Mouse (Mus musculus) CD8-positive naive resting alpha-beta T cell, adult 2 months (primary cell): ENCODE measurements around the gene Adamts8.

Source experiments
- DNase-seq, 2 experiments: peaks; one replicate each; pipeline ENCODE4 v3.0.0; 2022; ENCODE audit warnings: low read depth in 2 of 2, low spot score in 2 of 2

Adamts8 gene

DNA sequence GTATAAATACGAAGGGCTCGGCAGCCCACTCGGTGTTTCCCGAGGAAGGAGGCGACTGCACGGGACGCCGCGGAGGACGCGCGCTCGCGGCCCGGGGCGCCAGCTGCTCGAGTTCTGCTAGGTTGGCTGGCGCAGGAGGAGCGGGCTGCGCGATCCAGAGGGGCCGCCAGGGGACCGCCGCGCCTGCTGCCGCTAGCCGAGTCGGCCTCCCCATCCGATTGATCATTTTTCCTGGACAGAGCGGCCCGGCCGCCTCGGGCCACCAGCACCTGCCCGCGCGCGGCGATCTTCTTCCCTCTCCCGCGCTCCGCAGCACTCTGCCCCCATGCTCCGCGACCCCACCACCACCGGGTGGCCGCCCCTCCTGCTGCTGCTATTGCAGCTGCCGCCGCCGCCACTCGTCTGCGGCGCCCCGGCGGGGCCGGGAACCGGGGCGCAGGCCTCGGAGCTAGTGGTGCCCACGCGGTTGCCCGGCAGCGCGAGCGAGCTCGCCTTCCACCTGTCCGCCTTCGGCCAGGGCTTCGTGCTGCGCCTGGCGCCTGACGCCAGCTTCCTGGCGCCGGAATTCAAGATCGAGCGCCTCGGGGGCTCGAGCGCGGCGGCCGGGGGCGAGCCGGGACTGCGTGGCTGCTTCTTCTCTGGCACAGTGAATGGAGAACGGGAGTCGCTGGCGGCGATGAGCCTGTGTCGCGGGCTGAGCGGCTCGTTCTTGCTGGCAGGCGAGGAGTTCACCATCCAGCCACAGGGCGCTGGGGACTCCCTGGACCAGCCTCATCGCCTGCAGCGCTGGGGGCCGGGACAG, at the start of gene Adamts8:
Gene Adamts8 (plus strand): TSS at position 51 of the 802 bp plus-strand sequence.
- no peak for DNase-seq

DNA sequence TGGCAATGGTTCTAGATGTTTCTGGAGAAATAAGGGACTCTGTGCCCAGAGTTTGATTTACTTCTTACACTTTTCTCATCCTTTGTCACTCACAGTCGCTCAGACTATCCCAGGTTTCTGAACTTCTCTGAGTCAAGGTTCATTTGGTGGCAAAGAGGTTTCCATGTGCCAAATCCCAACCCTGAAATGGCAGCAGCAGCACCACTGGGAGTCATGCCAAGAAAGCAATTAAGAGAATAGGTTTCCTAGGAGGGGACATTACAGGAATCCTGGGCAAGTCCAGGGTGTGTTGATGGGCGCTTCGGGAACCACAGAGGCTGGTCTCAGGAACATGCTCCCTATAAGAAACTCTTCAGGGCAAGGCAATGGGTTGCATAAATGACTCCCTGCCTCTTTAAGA, 46.7 kb upstream of the Adamts8 start:
- no peak for DNase-seq

DNA sequence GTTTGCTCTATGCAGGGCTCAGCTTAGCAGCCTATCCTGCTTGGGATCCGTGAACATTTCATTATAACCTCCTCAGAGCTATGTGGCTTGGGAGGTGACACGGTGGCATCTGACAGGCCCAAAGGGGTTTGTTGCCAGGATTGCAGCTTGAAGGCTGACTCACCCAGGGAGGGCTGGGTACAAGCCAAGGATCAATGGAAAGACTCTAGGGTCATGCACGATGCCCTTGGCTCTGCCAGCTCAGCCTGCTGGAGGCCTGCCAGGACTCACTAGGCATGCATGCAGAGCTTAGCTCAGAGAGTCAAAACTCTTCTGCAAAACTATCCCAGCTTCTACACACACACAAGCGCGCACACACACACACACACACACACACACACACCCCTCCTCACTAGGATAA, 45.6 kb upstream of the Adamts8 start:
- no peak for DNase-seq

DNA sequence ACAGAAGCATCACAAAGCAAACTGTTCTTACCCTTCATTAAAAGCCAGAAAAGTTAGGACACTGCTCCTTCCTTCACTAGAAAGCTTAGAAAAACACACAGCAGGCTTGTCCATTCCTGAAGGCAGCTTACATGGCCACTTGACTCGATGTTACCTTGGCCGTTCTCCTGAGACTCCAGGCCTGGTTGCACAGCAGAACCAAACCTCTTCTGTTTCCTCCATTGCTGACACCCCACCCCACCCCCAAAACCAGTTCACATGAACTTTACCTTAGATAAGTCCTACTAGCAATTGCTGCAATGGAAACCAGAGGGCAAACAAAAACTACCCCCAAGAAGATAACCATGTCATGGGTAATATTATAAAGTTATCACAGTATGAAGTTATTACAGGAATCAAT, 45.2 kb upstream of the Adamts8 start:
- no peak for DNase-seq

DNA sequence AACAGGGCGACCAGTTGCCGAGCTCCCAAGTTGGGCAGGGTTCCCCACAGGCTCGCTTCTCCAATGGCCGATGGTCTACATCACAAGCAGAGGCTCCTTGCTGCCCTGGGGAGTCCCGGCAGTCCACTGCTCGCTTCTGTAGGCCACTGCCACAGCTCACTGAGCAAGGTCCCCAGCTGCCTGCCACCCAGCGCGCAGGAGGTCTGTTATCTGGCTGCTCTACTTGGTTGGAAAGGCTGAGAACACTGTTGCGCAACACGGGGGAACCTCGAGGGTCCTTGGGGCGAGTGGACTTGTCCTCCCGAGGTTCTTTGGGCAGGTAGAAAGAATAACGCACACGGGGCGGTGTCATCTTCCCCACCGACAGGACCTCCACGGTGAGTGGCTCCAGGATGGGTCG, 40.2 kb upstream of the Adamts8 start:
- DNase-seq, result no peak

DNA sequence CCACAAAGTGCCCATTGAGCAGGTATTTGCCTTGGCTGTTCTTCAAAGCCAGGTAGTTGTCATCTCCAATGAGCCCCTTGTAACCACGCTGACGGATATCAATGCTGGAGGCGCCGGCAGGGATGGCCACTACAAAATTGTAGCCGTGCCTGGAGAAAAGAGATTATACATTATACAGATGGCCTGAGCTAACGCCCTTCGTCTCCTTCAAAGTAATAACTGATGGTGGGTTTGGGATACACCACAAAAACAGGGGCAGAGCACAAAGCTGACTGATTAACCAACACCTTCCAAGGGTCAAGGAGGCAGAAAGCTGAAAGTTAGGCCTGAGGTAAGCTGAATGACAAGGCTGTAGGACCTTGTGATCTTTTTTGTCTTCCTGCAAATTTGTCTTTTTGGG, 39.7 kb upstream of the Adamts8 start:
- DNase-seq, result no peak

DNA sequence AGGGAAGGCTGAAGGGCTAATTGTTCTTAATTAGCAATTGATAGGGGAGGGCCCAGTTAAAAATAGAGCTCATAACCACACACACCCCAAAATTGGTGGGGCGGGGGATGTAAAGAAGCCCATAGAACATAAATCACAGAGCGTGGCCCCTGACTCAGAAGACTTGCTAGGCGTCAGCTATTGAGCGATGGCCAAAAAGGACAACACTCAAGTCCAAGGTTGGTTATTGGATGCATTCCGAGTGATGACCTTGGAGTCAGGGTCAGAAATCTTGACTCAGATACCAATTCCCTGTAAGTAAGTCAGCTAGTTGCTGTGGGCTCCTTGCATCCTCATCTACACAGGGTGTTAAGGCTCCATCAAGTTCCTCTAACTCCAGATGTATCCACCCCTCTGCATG, 39.1 kb upstream of the Adamts8 start:
- no peak for DNase-seq

DNA sequence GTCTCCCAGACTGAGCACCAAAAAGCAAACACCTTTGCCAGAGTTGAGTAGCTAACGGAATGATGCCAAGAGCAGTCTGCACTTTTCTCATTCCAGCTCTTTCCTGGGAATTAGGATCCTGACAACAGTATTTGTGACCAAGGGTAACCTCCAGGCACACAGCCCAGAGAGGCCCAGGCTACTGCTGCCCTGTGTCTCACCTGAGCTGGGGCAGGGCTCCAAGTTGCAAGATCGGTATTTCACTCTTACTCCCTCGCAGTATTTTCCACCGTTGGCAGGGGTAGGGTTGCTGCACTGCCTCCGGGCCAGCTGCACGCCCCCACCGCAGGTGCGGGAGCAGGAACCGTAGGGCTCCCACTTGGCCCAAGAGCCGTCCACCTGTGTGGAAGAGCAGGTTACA, 36.5 kb upstream of the Adamts8 start:
- DNase-seq, result no peak

DNA sequence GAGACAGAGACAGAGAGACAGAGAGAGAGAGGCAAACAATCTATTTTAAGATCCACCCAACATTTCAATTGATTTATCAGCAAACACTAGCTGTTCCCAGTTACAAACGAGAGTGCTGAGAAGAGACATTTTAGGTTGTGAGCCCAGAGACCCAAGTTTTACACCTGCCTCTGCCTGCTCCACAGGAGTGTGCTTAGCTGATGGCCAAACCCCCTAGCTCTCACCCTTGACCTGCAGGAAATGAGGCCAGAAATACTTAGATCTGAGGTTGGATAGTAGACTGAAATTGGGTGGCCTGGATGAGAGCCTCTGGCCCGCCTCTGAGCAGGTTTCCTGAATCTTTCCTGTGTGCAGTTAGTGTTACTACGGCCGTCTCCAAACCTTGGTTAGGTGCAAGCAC, 35.9 kb upstream of the Adamts8 start:
- no peak for DNase-seq

DNA sequence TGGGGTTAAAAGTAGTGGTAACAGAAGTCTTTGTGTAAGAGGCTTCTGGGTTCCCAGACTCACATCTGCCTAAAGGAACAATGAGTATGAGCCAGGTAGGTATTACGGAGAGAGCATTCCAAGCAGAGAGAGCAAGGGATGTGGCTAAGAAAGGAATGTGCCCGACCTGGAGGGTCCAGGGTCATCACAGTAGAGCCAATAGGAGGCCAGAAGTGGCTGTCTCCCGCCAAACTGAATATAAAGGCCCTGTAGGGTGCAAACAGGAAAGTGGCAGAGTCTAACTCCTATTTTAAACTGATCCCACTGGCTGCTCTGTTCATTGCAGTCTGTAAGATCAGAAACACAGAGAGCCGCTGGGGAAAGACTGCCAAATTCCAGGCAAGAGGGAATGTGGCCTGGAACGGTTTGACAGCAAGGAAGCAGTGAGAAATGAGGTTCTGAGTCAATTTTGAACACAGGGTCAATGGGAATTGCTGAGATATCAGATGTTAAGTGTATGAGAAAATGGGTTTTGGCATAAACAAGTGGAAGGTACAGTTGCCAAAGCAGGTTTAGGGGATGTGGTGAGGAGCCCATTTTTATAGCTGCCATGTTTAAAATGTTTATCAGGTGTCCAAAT, 34.6 kb upstream of the Adamts8 start:
- DNase-seq, result no peak

DNA sequence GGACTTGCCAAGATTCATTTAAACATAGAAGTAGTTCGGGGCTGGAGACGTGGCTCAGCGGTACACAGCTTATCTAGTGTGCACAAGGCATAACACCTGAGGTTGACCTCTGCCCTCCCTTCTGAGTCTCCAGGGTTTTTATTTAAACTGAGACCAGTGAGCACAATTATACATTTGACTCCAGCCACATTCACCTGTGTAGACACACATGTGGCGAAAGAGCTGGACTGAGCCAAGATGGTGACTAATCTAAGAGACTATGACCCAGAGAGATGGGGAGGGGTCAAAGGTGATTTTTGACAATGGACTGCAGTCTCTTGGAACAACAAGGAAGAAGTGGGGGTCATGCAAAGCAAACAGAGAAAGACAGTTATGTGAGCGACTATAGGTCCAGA, 34.1 kb upstream of the Adamts8 start:
- DNase-seq, result no peak

DNA sequence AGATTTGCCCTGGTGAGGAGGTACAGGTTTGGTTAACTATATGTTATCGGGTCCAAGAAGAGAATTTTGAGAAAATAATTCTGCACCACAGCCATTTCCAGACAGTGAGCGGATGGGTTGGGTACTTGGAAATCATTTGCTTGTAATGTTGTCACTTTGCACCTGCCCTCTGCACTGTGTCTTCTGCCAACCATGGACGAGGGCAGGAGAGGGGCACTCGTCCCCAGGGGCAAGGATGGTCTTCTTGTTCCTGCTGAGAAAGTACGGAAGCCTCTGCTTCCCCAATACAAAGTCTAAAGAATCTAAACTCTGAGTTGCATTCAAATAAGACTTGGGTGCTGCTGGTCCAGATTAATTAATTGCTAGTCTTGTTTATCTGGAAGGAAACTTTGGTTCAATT, 33.4 kb upstream of the Adamts8 start:
- DNase-seq, result no peak

DNA sequence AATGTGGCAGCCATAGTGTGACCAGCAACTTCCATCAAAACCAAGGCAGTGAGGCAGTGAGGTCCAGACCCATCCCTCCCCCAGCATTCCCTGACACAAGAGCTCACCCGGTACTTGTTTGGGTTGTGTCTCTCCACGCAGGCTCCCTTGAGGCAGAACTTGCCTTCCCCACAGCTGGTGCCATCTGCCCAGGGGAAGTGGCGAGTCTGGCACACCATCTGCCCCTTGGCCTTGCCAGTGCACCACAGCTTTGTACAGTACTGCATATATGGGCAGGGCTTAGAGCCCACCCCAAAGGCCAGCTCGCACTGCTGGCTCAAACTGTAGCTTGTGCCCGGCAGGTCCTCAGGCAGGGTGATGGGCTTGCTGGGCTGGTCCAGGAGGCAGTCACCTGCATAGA, 31.9 kb upstream of the Adamts8 start:
- DNase-seq, result no peak

DNA sequence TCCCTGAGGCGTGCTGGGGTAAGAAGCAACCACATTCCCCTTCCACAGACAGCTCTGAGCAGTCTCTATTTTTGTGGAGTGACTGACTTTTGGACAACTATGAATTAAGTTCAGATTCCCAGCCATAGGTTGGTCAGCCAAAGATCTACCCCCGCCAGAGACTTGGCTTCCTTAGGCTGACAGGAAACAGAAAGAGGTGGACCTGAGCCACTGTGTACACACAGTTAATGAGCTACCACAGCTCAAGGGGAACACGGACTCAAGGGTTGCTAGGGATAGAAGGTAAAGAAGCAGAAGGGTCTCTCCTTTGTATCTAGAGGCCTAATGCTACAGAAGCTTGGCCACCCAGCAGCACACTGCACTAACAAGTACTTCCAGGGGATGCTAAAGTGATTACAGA, 30.2 kb upstream of the Adamts8 start:
- DNase-seq, result no peak

DNA sequence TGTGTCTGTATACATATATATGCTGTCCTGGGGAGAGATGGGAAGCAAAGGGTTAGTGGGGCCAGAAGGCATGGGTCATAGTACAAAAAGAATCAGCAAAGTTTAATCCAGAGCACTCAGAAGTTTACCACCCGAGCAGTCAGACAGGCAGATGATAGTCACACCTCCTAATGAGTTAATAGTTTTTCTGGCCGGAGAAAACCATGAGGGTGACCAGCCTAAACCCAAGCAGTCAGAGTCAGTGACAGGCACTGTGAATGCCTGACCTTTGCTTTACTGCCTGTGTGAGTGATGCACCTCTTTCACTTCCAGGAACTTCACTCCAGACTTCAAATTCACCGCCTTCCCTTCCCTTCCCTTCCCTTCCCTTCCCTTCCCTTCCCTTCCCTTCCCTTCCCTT, 28.9 kb upstream of the Adamts8 start:
- no peak for DNase-seq

DNA sequence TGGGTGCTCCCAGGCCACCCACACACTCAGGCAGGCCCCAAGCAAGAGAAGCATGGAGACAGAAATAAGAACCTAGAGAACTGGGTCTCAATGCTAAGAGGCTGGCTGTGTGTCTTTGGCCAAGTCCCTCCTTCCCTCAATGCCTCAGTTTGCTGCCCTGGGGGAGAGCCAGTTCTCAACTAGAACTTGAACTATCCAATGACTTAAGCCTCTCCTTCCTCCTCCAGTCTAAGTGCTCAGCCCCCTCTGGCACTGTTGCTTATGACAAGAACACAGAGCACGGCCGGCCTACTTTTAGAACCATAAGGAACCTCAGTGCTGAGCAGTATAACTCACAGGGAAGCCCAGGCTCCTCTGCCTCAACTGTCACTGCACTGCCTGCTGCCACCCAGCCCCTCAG, 28.1 kb upstream of the Adamts8 start:
- DNase-seq, result no peak

DNA sequence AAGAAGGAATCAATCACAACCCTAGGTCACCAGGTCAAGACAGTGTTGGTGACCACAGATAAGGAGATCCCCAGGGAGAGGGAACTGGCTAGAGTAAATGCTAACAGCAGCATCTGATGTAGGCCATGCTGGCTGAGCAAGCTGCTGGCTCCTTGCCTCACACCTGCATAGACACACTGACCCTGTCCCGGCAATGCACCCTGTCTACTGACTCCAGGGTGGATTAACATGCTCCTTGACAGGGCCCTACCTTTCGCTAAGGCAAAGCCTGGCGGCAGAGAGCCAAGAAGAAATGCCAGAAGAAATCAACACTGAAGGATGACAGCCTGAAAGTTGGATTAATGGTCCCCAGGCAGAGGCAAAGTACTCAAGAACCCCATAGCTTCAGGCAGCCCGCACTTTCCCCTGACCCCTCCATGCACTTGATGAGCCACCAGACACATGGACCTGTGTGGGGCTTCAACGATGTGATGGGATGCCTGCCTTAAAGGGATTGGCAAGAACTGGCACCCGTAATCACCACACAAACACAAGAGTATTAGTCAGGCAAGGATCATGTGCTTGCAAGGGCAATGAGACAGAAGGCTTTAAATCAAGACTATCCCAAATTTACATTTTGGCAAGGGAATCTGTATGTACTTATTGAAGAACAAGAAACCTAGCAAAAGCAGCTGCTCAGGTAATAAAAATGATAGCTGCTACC, 25.9 kb upstream of the Adamts8 start:
- DNase-seq, result no peak

DNA sequence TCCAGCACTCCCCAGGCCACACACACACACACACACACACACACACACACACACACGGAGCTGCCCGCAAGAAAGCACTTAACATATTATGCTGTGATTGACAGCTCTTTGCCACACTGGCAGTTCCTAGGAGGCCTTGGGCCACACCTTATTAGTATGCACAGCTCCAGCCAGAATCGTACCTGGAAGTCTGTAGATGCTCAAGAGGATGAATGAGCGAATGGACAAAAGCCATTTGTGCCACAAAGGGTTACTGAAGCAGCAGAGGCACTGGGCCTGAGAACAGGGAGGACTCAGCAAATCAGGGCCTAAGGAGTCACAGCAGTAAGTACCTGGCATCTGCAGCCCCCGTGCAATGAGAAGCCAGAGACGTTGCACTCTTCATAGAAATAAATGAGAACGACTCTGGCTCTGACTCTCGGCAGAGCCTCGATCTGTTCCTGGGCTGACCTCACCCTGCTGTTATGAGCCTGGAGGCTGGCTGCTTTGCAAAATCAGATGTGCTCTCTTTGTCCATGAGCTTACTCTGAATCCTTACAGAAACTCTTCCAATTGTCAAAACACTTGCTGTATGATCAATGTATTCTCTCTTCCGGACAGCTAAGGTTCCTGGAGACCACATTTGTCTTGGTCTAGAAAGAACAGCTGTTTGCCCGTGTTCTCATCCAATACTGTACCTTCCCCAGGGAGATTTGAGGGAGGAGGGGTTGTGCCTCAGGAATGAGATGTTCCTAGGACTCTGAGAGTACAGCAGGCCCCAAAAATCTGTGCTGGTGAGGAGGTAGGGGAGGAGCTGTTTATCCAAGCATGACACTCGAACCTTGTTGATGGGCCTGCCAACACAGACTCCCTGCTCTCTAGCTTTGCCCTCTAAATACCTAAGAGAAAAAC, 23.7 kb upstream of the Adamts8 start:
- no peak for DNase-seq

DNA sequence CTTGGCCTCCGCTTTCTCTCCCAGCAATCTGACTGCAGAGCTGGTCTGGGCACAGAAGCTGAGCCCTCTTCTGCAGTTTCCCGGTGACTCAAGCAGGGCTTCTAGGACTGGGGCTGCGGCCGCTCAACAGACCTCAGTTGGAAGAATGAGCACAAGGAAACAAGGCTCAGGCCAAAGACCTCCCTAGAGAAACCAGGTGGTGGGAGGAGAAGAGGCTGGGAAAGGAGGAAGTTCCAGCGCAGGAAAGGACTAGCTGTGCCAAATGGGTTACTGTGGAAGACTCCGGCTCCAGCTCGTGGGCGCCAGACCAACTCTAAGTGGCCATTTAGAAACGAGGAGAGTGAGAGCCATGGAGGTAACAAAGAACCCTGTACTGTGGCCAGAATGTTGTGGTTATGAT, 22.7 kb upstream of the Adamts8 start:
- DNase-seq, result no peak

DNA sequence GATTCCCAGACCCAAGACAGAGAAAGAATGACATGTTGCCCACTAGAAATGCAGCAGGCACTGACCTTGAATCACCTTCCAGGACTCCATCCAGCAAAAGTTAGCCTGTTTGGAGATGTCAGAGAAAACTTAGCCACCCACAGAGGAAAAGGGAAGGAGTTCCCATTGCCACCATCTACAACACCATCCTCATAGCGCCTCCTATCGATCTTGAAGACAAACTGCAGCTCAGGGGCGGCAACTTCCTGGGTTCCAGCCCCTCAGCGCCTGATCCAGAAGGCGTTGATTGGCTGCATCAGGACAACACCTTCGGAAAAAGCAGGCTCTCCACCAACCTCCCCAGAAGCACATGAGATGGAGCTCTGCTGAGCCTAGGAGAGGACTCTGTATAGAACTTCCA, 21.6 kb upstream of the Adamts8 start:
- no peak for DNase-seq
